Mouse (Mus musculus) ES-Bruce4 (cell line): Measurements from ENCODE around the gene Tenm1. TPM values are rescaled to one million over a fixed set of nuclear protein-coding genes. Genes with fewer than 3 reads are reported as not detected.

Experiments
- H3K27ac ChIP-seq: 2 replicates; pipeline ENCODE4 v1.5.1; 2012; ENCODE audit warnings: low read length, inconsistent platforms; ENCODE audit not compliant: insufficient read depth
- H3K27me3 ChIP-seq: 2 replicates; pipeline ENCODE4 v1.6.1; 2012; ENCODE audit warnings: mild to moderate bottlenecking, low read length, inconsistent platforms; ENCODE audit not compliant: control insufficient read depth, poor library complexity, insufficient read depth, severe bottlenecking
- H3K36me3 ChIP-seq: 2 replicates; pipeline ENCODE4 v1.6.1; 2012; ENCODE audit warnings: inconsistent platforms, mild to moderate bottlenecking, low read length, moderate library complexity; ENCODE audit not compliant: control insufficient read depth, poor library complexity, insufficient read depth, severe bottlenecking
- H3K4me1 ChIP-seq: one replicate; pipeline ENCODE4 v1.8.1; 2011; ENCODE audit warnings: low read length; ENCODE audit not compliant: control insufficient read depth, insufficient read depth
- H3K4me3 ChIP-seq: 2 replicates; pipeline ENCODE4 v1.5.1; 2011; ENCODE audit warnings: low read depth, mild to moderate bottlenecking, low read length
- H3K9ac ChIP-seq: 2 replicates; pipeline ENCODE4 v1.6.1; 2012; ENCODE audit warnings: low read depth, mild to moderate bottlenecking, inconsistent platforms; ENCODE audit not compliant: poor library complexity, severe bottlenecking
- H3K9me3 ChIP-seq: replicated peaks from 2 replicates; pipeline ENCODE4 v1.6.1; 2012; ENCODE audit warnings: mild to moderate bottlenecking, low read length, inconsistent platforms; ENCODE audit not compliant: control insufficient read depth, poor library complexity, insufficient read depth, severe bottlenecking
- CTCF ChIP-seq: IDR thresholded peaks from one replicate; pipeline ENCODE4 v1.8.1; 2011; ENCODE audit warnings: low read depth, low read length
- EP300 ChIP-seq: IDR thresholded peaks from 2 replicates; pipeline ENCODE4 v1.6.1; 2011; ENCODE audit warnings: low read depth, low read length; ENCODE audit not compliant: insufficient read depth
- POLR2A ChIP-seq: IDR thresholded peaks from one replicate; pipeline ENCODE4 v1.8.1; 2011; ENCODE audit warnings: low read length; ENCODE audit not compliant: insufficient read depth
- polyA plus RNA-seq: library from polyadenylated mRNA; stranded (reverse); fragments of >200 nt; gene quantifications from 2 replicates; pipeline ENCODE4 v1.2.4, GENCODE M21; 2011; ENCODE audit warnings: low read depth; ENCODE audit not compliant: missing spikeins, insufficient read depth, insufficient read length

Tenm1 gene
- polyA plus RNA-seq, 1 experiment, result 0.57 TPM

- H3K4me3 ChIP-seq, result no peak within 1 kb of the TSS
- H3K27me3 ChIP-seq, result no peaks in the 10 kb centered on the region
- H3K27ac ChIP-seq, result no peak within 1 kb of the TSS
- H3K4me1 ChIP-seq, result no peaks in the 10 kb centered on the region
- no peak within 1 kb of the TSS for H3K9ac ChIP-seq
- H3K36me3 ChIP-seq, result no peaks in the 10 kb centered on the region
- no peak for TF ChIP-seq POLR2A
- peak; percentile 27 for TF ChIP-seq CTCF
- TF ChIP-seq EP300, result no peak
- H3K9me3 ChIP-seq, result no peaks in the 10 kb centered on the region; the same call in 1 of the 2 replicates
Measured at GRCm38 (mm10) chrX:42489446-42489845, 939.5 kb downstream of the Tenm1 start, which contains the start of gene Tex13c2. Tex13c2 (plus strand) TSS chrX:42489691.

Other genes starting within 250 kb of the Tenm1 start
- not detected in 2 replicates for gene Tex13c1, start 162.0 kb upstream of the Tenm1 start, polyA plus RNA-seq